Mouse (Mus musculus) CH12.LX (cell line): ENCODE data around the gene Enpp7. TPM values are rescaled to one million over a fixed set of nuclear protein-coding genes. Genes with fewer than 3 reads are reported as not detected.

Experiments used
- DNase-seq: peaks from one replicate; pipeline ENCODE4 v3.0.0-alpha.2; 2013; ENCODE audit errors: extremely low read depth
- H3K27ac ChIP-seq: 2 replicates; pipeline ENCODE4 v1.5.1; 2012; ENCODE audit warnings: low read depth, mild to moderate bottlenecking, control low read depth, moderate library complexity; ENCODE audit not compliant: insufficient read depth
- H3K27me3 ChIP-seq: replicated peaks from 2 replicates; pipeline ENCODE3; 2012; ENCODE audit warnings: inconsistent platforms
- H3K36me3 ChIP-seq, 2 experiments: replicated peaks in 1 of 2; 2 replicates each; pipeline versions ENCODE3 to v1.6.1; 2012; ENCODE audit warnings: inconsistent platforms in 1 of 2, low read length in 1 of 2, mild to moderate bottlenecking in 1 of 2, mixed read lengths in 1 of 2, moderate library complexity in 1 of 2; ENCODE audit not compliant: control insufficient read depth in 1 of 2, insufficient read depth in 1 of 2
- H3K4me1 ChIP-seq, 2 experiments: 2 replicates each; pipeline ENCODE4 v1.6.1; 2012; ENCODE audit warnings: inconsistent platforms in 1 of 2, moderate library complexity in 1 of 2; ENCODE audit not compliant: insufficient read depth in 2 of 2, control insufficient read depth in 1 of 2
- H3K4me2 ChIP-seq: 2 replicates; pipeline ENCODE4 v1.6.1; 2012; ENCODE audit warnings: low read depth, mild to moderate bottlenecking, control low read depth; ENCODE audit not compliant: poor library complexity, insufficient read depth, severe bottlenecking
- H3K4me3 ChIP-seq, 3 experiments: fragments of 150-350 bp in 1 of 3; sonication (generic) in 1 of 3; replicated peaks in 1 of 3; 2 replicates each; pipeline versions ENCODE3 to v1.5.1; 2011 to 2012; ENCODE audit warnings: low read depth in 2 of 3, low read length in 2 of 3, mild to moderate bottlenecking in 2 of 3, moderate library complexity in 2 of 3, control low read depth in 1 of 3, improper control_type of control experiment in 1 of 3, inconsistent platforms in 1 of 3, mixed read lengths in 1 of 3; ENCODE audit not compliant: poor library complexity in 1 of 3
- H3K79me2 ChIP-seq: replicated peaks from 2 replicates; pipeline ENCODE4 v1.6.1; 2012; ENCODE audit warnings: mild to moderate bottlenecking, moderate library complexity; ENCODE audit not compliant: control insufficient read depth, poor library complexity, insufficient read depth, severe bottlenecking; ENCODE audit errors: extremely low read depth
- H3K9ac ChIP-seq: 2 replicates; pipeline ENCODE4 v1.6.1; 2012; ENCODE audit warnings: low read depth, mild to moderate bottlenecking, control low read depth, moderate library complexity; ENCODE audit not compliant: insufficient read depth
- H3K9me3 ChIP-seq: replicated peaks from 2 replicates; pipeline ENCODE3; 2012; ENCODE audit warnings: low read length, inconsistent platforms, mixed read lengths
- BHLHE40 ChIP-seq: IDR thresholded peaks from 2 replicates; pipeline ENCODE4 v1.6.1; 2011; ENCODE audit warnings: mild to moderate bottlenecking, low read depth, low read length, improper control_type of control experiment
- CHD2 ChIP-seq: IDR thresholded peaks from 2 replicates; pipeline ENCODE4 v1.6.1; 2011; ENCODE audit warnings: low read length, improper control_type of control experiment
- E2F4 ChIP-seq: IDR thresholded peaks from 2 replicates; pipeline ENCODE4 v1.6.1; 2011; ENCODE audit warnings: low read depth, low read length, improper control_type of control experiment; ENCODE audit not compliant: insufficient replicate concordance
- ELF1 ChIP-seq: IDR thresholded peaks from 2 replicates; pipeline ENCODE4 v1.6.1; 2014; ENCODE audit warnings: low read depth, mild to moderate bottlenecking, inconsistent platforms, low read length, improper control_type of control experiment
- IRF4 ChIP-seq: IDR thresholded peaks from 2 replicates; pipeline ENCODE4 v1.6.1; 2014; ENCODE audit warnings: low read depth, mild to moderate bottlenecking, inconsistent platforms, low read length, improper control_type of control experiment
- KAT2A ChIP-seq: IDR thresholded peaks from 2 replicates; pipeline ENCODE4 v1.6.1; 2012; ENCODE audit warnings: low read length, improper control_type of control experiment, inconsistent platforms; ENCODE audit not compliant: insufficient replicate concordance
- MAFK ChIP-seq: IDR thresholded peaks from 2 replicates; pipeline ENCODE4 v1.6.1; 2011; ENCODE audit warnings: low read length, improper control_type of control experiment; ENCODE audit not compliant: insufficient replicate concordance
- MYC ChIP-seq: IDR thresholded peaks from 2 replicates; pipeline ENCODE4 v1.6.1; 2011; ENCODE audit warnings: low read depth, mild to moderate bottlenecking, improper control_type of control experiment, low read length
- PAX5 ChIP-seq: IDR thresholded peaks from 2 replicates; pipeline ENCODE4 v1.6.1; 2012; ENCODE audit warnings: low read length, inconsistent platforms, mixed read lengths
- POLR2A ChIP-seq: IDR thresholded peaks from 2 replicates; pipeline ENCODE4 v1.6.1; 2011; ENCODE audit warnings: low read depth, mild to moderate bottlenecking, improper control_type of control experiment, low read length
- POLR2AphosphoS2 ChIP-seq: IDR thresholded peaks from 2 replicates; pipeline ENCODE4 v1.6.1; 2011; ENCODE audit warnings: low read depth, low read length, improper control_type of control experiment
- RCOR1 ChIP-seq: conservative IDR thresholded peaks from 2 replicates; pipeline ENCODE4 v1.6.1; 2012; ENCODE audit warnings: low read depth, mild to moderate bottlenecking, inconsistent platforms, low read length, improper control_type of control experiment
- TBP ChIP-seq: conservative IDR thresholded peaks from 2 replicates; pipeline ENCODE4 v1.6.1; 2011; ENCODE audit warnings: low read depth, low read length, improper control_type of control experiment
- TCF12 ChIP-seq: IDR thresholded peaks from 2 replicates; pipeline ENCODE4 v1.6.1; 2014; ENCODE audit warnings: low read depth, mild to moderate bottlenecking, inconsistent platforms, low read length, improper control_type of control experiment
- UBTF ChIP-seq: IDR thresholded peaks from 2 replicates; pipeline ENCODE4 v1.6.1; 2012; ENCODE audit warnings: low read depth, mild to moderate bottlenecking, inconsistent platforms, low read length, improper control_type of control experiment, moderate library complexity
- ZC3H11A ChIP-seq: IDR thresholded peaks from 2 replicates; pipeline ENCODE4 v1.6.1; 2012; ENCODE audit warnings: low read depth, mild to moderate bottlenecking, inconsistent platforms, low read length, improper control_type of control experiment
- ZKSCAN1 ChIP-seq: IDR thresholded peaks from 2 replicates; pipeline ENCODE4 v1.6.1; 2012; ENCODE audit warnings: low read depth, inconsistent platforms, low read length, improper control_type of control experiment, borderline replicate concordance
- ZMIZ1 ChIP-seq: IDR thresholded peaks from 2 replicates; pipeline ENCODE4 v1.6.1; 2012; ENCODE audit warnings: low read depth, mild to moderate bottlenecking, inconsistent platforms, low read length, improper control_type of control experiment
- dilution Hi-C: fragments of 300-500 bp; cut with MboI; formaldehyde crosslinking; loops from 2 replicates; pipeline ENCODE4 v1.14.3; 2020; ENCODE audit warnings: low sequenced_read_pairs; ENCODE audit not compliant: extremely low pct_unique_long_range_greater_than_20kb, extremely low pct_ligation_motif_present
- in situ Hi-C: fragments of 300-500 bp; cut with MboI; formaldehyde crosslinking; loops from 3 replicates; pipeline ENCODE4 v1.14.3; 2019; ENCODE audit warnings: low sequenced_read_pairs, low pct_ligation_motif_present, low pct_unique_long_range_greater_than_20kb, mixed read lengths
- polyA plus RNA-seq: library from polyadenylated mRNA; unstranded; fragments of >175 nt; gene quantifications from 2 replicates; pipeline ENCODE4 v1.2.1, GENCODE M21; 2012; ENCODE audit warnings: low read depth; ENCODE audit not compliant: insufficient read length
- total RNA-seq, 2 experiments: library from RNA; depleted of rRNA; stranded (reverse); fragments of 300-350 nt in 1 of 2; fragments of >200 nt in 1 of 2; gene quantifications; 2 replicates each; pipeline ENCODE4 v1.2.3; 2012 to 2014

The Enpp7 gene
- total and polyA plus RNA-seq, 3 experiments, result not detected

DNA sequence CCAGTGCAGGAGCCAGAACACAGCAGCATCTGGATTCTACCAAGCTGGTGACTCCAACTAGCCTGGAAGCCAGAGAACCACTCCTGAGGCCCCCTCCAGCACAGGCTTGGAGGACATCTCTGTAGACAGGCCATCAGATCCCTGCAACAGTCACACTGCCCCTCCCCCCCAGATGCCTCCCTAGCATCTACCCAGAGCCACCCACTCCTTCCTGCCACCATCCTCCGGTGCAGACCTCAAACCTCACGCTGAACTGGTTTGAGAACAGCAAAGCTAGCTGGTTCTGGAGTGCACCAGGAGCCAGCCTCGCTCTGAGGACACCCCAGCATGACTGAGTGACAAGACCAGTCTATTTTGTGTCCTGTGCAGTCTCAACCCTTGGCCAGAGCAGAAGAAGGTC is 4.8 kb downstream of the Enpp7 start:
- no peak for TF ChIP-seq ZMIZ1
- TF ChIP-seq UBTF, result no peak
- TF ChIP-seq E2F4, result no peak
- TF ChIP-seq PAX5, result no peak
- no peak for TF ChIP-seq IRF4
- no peak for TF ChIP-seq POLR2AphosphoS2
- TF ChIP-seq TBP, result no peak
- no peak for TF ChIP-seq ZKSCAN1
- TF ChIP-seq BHLHE40, result no peak
- no peak for TF ChIP-seq TCF12
- TF ChIP-seq ELF1, result no peak
- TF ChIP-seq MAFK, result no peak
- H3K9me3 ChIP-seq, result no peaks in the 10 kb centered on the region
- DNase-seq, result no peak
- dilution Hi-C loops (no loop called here), in situ Hi-C loops (no loop called here)
- H3K4me3 ChIP-seq, result no peak overlapping the region
- H3K27me3 ChIP-seq, result peaks cover 91% of the 10 kb centered on the region
- H3K36me3 ChIP-seq, result no peaks in the 10 kb centered on the region
- H3K9ac ChIP-seq, result no peak overlapping the region
- H3K79me2 ChIP-seq, result no peaks in the 10 kb centered on the region
- H3K4me1 ChIP-seq, result peaks cover 0 to 2% of the 10 kb centered on the region in 2 experiments; a peak in 1 of 4 replicates
- H3K4me2 ChIP-seq, result no peak overlapping the region
- no peak overlapping the region for H3K27ac ChIP-seq

DNA sequence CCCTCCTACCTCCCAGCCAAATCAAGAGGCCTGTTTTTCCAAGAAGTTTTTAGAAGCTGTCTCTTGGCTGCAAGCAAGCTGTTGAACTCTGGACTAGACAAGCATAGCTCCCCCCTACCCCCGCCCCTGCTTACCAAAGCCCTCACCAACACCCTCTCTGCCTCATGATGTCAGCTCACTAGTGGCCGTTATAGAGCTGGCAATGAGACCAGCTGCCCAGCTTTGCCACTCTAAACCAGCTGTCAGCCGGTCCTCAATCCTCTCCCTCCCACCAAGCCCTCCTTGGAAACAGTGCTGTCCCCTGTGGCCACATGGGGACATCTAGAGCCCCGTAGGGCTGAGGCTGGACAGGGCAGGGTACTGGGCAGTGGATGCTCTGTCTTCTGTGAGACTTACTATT is 7.5 kb downstream of the Enpp7 start:
- H3K4me1 ChIP-seq, result peaks cover 4% of the 10 kb centered on the region in 2 experiments; a peak in 3 of 4 replicates
- H3K4me2 ChIP-seq, result no peak overlapping the region
- H3K27me3 ChIP-seq, result peaks cover 94% of the 10 kb centered on the region
- no peaks in the 10 kb centered on the region for H3K79me2 ChIP-seq
- H3K36me3 ChIP-seq, result no peaks in the 10 kb centered on the region
- in situ Hi-C loops (no loop called here), dilution Hi-C loops (no loop called here)
- H3K27ac ChIP-seq, result no peak overlapping the region
- peaks cover 6% of the 10 kb centered on the region for H3K9me3 ChIP-seq
- no peak overlapping the region for H3K9ac ChIP-seq
- no peak for DNase-seq
- TF ChIP-seq MYC (no peak), TCF12 (no peak), TBP (no peak), POLR2AphosphoS2 (no peak), RCOR1 (no peak), POLR2A (no peak), KAT2A (no peak), ZC3H11A (no peak), CHD2 (no peak)
- no peak overlapping the region for H3K4me3 ChIP-seq
